Mouse (Mus musculus): ENCODE results near the gene Gm37240.

The Gm37240 gene

DNA sequence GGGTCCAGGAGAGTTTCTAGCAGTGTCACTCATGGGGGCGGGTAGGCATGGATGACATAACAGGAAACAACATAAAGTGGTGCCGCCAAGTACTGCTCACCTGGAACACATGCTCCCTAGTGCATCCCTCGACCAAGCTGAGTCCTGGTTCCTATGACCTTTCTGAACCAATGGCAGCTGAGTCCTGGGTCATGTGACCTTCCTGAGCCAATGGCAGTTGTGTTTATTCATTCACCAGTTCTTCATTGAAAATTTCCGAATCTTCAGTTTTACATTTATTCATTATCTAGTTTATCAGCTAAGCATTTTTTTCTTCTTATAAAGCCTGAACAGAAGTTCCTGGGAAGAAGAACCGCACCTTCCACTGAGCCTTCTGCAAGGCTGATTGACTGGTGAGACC, 838.7 kb downstream of the Gm37240 start:
- no peak for DNase-seq (ENCODE audit: inconsistent ontology term)

DNA sequence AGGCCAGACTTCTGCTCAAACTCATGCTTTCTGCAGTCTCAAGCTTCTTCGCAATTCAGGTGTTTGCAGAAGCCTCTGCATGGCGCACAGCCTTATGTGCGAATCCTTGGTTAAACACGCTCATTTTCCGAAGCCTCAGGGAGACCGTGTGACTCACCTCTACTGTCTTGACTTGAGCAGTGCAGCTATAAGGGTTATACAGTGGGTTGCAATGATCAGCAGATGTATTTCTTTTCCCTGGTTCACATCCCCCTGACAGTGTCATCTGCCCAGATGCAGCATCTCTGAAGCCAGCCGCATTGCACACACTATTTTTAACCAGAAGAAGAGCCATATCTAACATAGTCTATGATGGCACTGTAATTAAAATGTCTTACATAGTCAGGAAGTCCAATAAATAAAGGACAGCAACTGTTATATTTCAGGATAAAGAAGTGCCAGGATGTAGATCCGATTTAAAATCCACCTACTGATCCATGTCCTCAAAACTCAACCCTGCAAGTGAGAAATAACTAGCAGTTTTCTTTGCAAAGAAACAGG, 843.6 kb downstream of the Gm37240 start:
- DNase-seq (ENCODE audit: inconsistent ontology term): no peak

DNA sequence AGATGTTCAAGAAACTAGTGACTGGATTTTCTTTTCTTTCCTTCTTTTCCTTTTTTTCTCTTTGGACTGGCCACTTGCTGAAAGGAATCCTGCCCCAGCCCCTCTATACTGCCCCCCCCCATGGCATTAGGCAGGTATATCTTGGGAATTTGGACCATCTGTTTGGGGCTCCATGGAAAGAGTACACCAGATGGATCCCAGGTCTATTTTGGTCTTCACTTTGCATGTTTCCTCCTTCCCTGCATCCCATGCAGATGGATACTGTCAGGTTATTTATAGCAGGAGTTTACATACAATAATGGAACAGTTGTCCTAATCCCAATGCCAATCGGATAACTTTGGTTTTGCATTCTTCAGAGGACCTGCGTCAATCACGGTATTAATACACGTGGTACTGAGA, 845.2 kb downstream of the Gm37240 start:
- no peak for DNase-seq (ENCODE audit: inconsistent ontology term)

DNA sequence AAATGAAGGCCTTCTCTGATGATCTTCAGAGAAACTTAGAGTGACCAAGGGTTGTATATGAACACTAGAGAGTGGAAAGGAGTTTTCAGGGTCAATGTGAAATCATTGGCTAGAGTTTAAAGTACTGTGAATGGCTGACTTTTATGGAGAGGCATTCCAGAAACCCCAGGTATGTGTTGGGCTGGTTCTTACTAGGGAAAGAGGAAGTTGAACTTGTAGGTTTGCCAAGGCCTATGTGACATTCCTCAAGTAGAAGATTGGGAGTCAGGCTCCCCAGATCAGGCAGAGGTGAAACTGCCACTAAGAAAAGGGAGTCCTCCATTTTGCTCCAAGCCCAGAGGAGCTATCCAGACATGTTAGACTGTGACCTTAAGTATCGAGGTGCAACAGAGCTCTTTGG, 858.2 kb downstream of the Gm37240 start:
- DNase-seq (ENCODE audit: inconsistent ontology term): no peak

DNA sequence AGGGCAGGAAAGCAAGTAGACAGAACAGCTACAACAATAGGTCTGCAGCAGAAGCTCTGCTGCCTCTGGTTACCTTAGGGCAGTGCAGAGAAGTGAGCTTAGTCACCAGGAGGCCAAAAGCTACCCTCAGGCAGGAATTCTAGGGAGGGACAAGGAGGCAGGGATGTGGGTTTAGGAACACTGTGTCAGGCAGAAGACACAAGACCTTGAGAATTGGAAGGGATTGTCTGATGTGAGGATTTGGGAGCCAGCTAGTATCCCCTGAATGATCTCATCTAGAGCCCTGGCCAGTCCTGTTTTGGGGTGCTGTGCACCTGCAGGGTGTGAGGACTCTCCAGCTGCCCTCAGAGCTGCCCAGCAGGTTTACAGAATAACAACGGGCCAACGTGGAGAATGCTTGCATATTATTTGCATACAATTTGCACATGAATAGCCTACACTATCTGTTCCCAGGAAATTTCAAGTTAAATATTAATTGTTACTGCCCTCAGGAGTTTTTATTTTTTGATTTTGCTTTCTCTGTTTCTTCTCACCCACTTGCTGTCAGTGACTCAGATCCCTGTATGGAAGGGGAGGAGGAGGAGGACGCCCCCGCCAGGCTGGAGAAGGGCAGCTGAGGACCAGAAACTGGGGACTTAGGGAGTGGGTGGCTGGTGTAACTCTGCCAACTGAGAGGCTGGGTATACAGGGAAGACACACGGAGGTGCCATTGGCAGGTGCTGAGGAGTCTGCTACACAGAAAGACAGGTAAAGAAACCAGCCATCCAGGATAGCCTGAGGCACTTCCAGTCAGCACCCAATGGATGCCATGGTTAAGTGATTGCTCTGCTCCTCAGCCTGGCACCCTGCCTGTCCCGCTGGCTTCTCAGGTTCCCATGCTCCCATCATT, 862.3 kb downstream of the Gm37240 start:
- DNase-seq (ENCODE audit: inconsistent ontology term): no peak

DNA sequence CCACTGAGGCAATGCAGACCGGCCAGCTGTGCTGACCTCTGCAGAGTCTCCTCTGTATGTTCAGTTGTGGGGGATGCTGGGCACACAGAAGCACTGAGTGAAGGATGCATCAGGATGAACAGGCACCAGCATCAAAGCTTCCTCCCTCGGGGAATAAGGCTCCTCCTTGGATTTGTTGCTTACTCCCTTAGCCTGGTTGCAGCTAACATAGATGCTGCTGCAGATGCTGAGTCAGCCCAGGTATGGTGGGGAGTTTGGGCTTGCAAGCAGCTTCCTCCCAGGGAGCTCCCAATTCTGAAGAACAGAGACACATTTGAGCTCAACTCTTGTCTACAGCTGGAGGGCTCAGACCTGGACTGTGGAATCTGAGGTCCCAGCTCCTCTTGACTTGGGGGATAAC, 863.1 kb downstream of the Gm37240 start:
- no peak for DNase-seq (ENCODE audit: inconsistent ontology term)

DNA sequence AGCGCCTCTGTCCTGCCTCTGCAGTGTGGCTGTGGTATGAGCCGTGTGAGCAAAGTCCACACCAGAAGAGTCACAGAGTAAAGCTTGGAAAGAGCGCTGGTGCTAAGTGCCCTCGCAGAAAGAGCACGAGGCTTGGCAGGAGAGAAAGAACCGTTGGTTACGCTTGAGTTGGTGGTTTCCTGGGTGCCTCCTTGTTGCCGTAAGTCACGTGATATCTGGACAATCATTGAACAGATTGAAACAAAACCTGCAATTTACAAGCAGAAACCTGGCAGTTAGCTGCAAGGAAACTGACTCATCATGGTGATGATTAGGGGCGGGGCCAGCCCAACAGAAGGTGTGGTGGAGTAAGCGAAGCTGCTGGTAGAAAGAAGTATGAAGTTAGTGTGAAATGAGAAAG, 864.5 kb downstream of the Gm37240 start:
- peak; percentile 27 for DNase-seq (ENCODE audit: inconsistent ontology term)

DNA sequence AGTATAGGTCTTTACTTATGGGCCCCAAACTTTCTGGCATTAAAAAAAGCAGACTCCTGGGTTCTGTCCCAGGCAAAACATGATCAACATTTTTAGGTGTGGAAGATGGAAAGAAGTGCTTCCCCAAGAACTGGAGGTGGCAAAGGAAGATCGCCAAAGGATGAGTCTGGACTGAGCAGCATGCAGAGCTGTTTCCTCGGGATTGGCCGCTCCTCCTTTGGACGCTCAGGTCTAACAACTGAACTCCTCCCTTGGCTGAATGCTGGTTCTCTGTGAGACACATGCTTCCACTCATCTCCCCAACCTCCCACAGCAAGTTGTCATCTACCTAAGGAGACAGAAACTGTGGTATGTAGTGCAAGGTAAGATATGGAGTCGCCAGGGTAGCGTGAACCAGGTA, 865.5 kb downstream of the Gm37240 start:
- DNase-seq (ENCODE audit: inconsistent ontology term): no peak

DNA sequence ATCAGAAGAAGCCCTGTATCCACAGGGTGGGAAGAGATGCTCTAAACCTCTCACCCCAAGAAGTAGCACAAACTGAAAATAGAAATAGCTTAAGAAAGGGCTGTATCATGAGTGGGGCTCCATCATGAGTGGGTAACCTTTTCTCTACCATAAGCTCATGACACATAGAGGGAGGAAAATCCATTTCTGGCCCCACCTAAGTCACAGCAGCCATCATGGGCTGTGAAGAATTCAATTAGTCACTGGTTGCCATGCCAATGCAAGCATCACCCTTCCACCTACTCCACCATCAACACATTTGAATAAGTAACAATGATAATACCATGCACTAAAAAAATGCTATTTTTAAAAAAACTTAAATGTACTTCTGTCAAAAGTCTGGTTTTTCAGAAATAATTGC, 867.2 kb downstream of the Gm37240 start:
- no peak for DNase-seq (ENCODE audit: inconsistent ontology term)

DNA sequence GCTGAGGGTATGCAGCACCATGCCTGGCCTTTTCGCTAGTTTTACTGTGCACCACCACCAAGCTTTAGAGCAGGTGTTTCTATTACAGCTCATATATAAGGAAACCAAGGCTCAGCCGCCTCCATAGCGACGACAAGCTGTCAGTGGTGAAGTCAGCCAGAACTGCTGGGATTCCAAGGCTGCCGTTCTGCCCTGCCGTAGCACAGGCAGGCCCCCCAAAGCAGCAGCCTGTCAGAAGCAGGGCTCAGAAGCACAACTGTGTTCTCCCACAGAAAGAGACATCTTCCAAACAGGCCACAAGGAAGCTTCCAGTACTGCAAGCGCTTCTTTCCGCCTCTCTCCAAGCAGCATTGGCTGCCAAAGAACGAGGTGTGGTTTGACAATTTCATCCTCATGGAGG, 871.7 kb downstream of the Gm37240 start:
- DNase-seq (ENCODE audit: inconsistent ontology term): no peak

DNA sequence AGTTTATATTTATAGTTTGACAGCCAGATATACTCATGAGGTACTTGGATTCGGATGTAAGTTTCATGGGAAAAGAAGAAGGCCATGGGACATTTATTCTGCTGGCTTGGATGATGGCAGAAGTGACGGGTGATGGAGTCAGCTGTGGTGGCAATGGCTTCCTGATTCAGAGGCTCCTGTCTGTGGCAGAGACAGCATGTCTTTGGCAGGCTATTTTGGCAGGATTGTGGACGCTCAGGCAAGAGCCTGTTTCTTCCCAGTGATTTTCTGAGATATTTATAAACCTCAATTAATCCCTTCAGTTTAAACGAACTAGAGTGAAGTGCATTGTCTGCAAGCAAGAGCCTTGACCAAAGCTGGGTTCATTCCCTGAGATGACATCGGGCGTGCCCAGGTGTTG, 874.4 kb downstream of the Gm37240 start:
- no peak for DNase-seq (ENCODE audit: inconsistent ontology term)

DNA sequence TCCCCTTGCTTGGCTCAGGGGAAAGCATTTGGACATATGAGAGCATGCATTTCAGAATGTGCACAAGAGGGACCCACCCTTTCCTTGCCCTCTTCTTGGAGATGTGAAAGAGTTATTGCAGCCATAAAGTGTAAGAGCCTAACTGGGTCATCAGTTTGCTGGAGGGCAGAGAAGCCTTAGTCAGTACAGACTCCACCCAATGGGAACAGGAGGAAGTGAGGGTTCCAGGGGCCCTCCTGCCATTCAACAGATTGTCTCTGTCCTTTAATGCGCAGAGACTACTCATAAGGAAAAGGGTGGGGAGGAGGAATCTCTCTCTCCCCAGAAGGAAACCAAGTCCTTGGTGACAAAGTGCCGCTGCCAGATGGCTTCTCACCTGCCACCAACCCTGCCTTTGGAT, 882.1 kb downstream of the Gm37240 start:
- DNase-seq (ENCODE audit: inconsistent ontology term): no peak

DNA sequence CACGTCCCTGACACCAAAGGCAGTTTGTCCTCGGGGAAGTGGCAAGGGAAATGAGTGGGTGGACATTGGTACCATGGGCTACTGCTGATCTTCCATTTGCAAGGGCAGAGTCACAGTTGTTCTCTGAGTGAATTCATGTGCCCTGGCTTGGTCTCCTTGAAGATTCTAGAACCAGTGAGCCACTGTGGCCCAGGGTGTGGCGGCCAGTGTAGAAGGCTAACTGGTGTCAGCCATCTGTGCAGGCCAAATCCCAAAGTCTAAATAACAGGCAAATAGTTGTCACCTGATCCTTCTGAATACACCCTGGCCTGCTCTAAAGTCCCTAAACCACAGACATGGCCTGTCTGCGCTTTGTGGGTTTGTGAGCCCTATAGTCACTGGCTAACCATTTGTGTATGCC, 898.4 kb downstream of the Gm37240 start:
- no peak for DNase-seq (ENCODE audit: inconsistent ontology term)

DNA sequence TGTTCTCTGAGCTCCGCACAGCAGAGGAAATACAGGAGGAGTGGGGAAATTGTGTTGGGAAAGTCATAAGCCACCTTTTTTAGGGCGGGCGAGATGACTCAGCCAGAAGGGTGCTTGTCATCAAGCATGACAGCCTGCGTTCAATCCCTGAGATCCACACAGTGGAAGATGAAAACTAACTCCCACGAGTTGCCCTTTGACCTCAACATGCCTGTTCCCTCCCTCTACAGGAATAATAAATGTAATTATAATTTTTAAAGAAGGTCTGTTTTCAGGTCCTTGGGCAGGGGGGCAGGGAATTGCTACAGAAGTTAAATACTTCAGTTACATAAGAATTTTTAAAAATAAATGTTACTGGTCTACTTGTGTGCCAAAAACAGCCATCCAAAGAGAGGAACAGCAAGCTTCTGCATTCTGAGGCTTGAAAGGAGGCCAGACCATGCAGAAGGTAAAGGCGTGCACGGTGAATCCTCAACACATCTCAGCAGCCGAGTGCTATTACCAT, 902.1 kb downstream of the Gm37240 start:
- no peak for DNase-seq (ENCODE audit: inconsistent ontology term)

DNA sequence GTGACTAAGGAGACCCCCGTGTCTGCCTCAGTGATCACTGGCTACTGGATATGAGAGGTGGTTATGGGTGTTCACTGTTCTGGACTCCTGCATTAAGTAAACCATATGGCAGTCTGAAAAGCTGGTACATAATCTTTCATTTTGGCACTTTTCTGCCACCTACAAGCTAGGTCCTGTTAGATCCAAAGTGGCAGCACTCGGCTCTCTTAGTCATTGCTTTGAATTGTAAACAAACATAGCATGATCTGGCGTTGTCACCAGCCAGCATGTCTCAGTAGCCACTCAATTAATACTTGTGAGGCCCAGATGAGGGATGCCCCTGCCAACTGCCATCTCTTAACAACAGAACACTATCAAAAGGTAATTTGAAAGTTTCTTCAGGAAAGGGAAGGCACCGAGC, 904.6 kb downstream of the Gm37240 start:
- no peak for DNase-seq (ENCODE audit: inconsistent ontology term)

DNA sequence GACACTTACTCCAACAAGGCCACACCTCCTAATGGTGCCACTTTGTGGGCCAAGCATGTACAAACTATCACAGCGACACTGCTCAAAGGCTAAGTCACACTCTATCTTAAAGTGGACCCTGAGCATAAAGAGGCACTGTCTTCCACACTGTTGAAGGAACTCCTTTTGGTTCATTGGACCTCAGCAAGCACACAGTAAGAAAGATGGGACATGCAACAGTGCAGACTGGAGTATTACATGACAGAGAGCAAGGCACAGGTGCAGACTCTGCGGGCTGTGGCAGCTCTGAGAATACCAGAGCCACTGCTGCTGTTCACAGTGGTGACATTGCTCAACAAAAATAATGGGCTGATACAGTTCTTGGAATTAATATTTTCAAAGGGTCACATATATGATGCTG, 907.2 kb downstream of the Gm37240 start:
- DNase-seq (ENCODE audit: inconsistent ontology term): no peak

DNA sequence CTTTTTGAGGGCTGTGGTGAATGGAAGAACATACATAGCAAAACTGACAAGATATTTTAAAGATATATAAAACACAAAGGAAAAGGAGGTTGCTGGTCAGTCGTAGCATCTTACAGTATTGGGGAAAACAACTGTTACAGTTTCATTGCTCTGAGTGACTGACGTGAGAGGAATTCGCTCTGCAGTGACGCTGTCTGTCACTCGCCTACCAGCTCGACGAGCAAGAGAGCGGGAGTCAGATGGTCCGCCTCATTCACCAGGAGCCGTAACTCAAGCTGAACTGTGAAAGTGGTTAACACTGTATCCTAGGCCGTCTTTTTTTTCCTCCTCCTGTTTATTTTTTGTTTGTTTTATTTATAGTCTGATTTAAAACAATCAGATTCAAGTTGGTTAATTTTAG, 908.6 kb downstream of the Gm37240 start:
- no peak for DNase-seq (ENCODE audit: inconsistent ontology term)

DNA sequence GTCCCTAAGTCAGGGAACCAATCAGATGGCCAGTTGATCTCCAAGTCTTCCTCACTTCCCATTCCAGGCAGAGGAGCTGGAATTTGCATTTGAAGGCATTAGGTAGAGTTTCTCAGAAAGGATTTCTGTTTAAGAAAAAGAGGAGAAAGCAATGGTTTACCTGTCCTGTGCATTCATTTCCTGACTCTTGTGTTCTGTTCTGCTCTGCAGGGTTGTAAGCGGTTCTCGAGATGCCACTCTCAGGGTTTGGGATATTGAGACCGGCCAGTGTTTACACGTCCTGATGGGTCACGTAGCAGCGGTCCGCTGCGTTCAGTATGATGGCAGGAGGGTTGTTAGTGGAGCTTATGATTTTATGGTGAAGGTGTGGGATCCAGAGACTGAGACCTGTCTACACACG, 913.1 kb downstream of the Gm37240 start:
- DNase-seq (ENCODE audit: inconsistent ontology term): no peak

DNA sequence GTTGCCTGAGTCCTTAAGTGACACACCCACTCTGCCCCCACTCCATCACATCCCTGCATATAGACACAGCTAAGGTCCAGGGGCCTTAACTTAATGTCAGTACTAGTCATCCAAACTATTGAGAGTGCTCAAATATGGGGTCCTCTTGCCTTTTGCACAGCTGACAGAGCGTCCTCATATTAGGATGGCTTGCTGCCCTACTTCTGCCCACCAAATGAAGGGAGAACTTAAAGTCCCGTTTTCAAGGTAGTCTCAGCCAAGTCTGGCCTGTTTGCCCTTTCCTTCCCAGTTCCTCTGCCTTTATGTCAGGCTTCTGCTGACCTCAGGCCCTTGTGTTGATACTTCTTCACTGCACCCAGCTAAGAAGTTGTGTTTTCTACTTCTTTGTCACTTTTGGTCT, 914.4 kb downstream of the Gm37240 start:
- no peak for DNase-seq (ENCODE audit: inconsistent ontology term)

DNA sequence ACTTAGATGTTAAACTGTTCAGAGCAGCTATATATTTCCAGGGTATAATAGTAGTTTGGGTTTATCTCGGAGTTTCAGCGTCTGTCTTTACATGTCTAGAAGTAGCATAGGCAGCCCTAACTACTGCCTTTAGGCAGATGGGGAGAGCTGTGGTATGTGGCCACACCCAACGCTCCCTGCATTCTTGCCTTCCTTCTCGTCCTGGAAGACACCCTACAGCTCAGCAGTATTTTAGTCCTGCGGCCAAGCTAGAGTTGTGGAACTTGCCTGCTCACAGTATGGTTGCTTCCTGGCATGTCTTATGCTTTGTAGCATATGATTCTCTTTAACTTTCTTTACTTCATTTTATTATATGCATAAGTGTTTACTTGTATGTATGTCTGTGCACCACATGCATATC, 915.8 kb downstream of the Gm37240 start:
- DNase-seq (ENCODE audit: inconsistent ontology term): no peak

DNA sequence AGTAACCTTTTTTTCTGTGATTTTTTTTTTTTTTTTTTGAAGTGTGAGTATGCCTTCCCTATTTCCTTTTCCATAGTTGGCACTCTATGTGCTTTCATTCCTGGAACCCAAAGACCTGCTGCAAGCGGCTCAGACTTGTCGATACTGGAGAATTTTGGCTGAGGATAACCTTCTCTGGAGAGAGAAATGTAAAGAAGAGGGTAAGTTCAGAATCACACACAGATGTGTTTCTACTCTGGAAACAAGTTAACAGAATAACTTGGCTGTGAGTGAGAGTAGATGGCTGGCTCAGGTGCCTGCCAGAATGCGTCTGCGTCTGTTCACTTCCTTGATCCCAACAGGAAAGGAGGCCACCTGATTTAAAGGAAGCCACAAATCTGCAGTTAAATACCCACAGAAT, 920.0 kb downstream of the Gm37240 start:
- DNase-seq (ENCODE audit: inconsistent ontology term): no peak

DNA sequence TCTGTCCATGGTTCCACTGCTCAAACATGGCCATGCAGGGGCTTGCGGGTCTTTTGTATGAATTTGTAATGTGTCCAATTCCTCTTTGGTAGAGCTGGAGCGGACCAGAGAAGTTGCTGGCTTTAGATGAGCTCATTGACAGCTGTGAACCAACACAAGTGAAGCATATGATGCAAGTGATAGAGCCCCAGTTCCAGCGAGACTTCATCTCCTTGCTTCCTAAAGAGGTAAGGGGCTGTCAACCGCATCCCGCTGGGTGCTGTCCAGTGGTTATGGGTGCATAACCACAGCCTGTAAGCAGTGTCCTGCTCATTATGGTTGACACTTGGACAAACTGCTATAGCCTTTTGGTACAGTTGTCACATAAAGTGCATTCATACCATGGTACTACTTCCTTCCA, 922.2 kb downstream of the Gm37240 start:
- DNase-seq (ENCODE audit: inconsistent ontology term): no peak

DNA sequence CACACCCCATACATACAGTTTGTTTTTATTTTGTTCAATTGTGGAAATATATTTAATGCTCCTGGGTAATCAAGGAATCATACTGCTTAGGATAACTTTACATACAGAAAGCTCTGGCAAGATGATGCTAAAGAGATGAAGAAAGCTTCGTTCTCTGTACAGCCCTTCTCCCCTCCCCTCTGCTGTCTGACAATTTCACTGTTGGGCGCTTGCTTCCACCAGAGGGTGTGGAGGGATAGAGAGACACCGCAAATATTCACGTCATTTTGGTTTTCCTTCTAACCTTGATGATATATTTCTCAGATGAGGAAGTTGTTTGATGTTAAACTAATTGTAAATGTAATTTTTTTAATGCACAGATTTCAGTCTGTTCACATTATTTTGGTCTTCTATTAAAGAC, 931.5 kb downstream of the Gm37240 start:
- DNase-seq (ENCODE audit: inconsistent ontology term): peak; percentile 42

Measured in Muller cell, postnatal 12 days (primary cell).